Mouse (Mus musculus) ES-CJ7 (cell line): ENCODE results near the gene Xndc1.
"Not testable (repeated sequence)": the region's sequence is repeated elsewhere in the genome, so short reads cannot be mapped to it uniquely, and the experiment has no call there.

Experiments
- DNase-seq: peaks from one replicate; pipeline ENCODE4 v3.0.0; 2011; ENCODE audit warnings: low read depth, low spot score

The Xndc1 gene

DNA sequence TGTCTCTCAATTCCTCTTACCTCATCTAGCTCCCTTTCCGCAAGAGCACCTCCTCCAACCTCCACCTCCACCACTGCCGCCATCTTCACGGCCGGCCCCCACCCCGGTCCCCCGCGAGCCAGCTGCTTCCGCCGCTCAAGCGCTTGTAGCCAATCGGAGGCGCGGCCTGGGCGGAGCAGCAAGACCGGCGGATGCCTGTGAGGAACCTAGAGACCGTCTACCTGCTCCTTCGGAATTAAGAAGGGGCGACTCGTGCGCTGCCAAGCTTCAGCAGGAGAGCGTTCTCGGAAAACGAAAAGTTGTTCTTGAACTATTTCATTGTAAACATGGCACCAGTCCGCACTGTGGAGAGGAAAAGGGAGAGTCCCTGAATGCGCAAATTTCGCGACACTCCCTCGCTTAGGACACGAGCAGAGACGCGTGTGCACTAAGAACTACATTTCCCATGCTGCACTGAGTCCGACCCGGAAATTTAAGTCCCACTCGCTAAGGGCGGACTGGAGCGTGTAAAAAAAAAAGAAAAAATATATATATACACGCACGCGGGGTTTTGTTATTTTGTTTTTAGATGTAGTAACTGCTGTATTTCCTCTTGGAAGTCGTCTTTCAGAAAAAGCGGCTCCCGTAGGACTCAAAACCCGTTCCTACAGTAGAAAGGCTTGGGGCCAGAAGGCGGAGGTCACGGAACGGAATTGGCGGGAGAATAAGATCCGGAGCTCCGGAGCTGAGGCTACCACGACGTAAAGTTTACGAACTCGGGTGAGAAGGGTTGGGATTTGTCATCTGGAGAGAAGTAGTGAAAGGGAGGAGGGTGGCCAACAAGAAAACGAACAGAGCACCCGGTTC is at the start of gene Xndc1, which contains the start of the genes Rnf121 and Xntrpc:
Xndc1 (plus strand) TSS at position 466 of the 846 bp plus-strand sequence.
Rnf121 (minus strand) TSS at position 424 of the 846 bp plus-strand sequence.
Xntrpc (plus strand) TSS at position 668 of the 846 bp plus-strand sequence.
- peak; percentile 94 for DNase-seq

DNA sequence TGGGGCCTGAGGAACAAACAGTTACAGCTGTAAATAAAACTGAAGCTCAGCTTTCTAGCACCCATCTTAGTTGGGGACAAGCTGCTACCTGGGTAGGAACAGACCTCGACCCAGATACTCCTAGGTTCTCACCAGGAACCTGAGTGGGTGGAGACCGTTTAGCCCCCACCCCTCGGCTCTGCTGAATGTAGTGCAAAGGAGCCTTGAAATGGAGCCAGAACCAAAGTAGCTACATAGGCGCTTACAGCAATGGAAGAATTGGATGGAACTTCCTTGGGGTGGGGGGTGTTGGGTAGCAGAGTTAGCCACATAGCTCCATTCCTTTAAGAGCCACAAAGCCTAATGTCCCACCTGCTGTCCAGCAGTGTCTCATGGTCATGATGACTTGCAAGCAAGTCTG is 48.4 kb upstream of the Xndc1 start:
- no peak for DNase-seq

DNA sequence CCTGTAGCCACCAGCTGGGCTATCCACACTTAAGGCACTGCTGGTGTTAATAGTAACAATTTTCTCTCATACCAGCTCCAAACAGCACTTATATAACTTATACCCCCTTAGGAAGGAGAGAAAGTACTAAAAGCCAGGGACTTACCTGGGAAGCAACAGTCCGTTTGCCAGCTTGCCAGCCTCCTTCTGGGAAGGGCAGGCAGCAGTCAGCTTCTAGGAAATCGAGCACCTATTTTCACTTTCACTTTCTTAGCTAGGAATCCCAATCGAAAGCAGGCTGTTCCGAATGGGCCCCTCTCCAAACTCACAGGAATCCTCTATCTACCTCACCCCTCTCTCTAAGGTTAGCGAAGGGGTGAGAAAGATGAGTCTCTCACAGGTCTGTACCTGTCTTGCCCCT is 47.9 kb upstream of the Xndc1 start:
- no peak for DNase-seq

DNA sequence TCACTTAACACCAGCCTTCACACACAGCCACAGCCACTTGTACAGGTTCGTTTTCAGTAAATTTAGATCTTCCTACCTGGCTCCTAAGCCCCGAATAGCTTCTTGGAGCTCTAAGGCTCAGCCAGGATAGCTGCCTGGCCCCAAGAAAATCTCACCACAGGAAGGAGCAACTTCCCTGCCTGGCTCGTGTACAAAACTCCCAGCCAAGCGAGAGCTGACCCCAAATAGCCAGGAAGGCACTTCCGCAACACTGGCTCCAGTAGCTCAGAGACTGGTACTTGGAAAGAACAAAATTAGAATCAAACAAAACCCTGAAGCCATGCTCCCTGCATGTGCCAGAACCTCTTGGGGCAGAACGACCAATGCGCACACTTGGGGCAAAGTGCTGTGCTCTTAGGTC is 47.3 kb upstream of the Xndc1 start:
- no peak for DNase-seq

DNA sequence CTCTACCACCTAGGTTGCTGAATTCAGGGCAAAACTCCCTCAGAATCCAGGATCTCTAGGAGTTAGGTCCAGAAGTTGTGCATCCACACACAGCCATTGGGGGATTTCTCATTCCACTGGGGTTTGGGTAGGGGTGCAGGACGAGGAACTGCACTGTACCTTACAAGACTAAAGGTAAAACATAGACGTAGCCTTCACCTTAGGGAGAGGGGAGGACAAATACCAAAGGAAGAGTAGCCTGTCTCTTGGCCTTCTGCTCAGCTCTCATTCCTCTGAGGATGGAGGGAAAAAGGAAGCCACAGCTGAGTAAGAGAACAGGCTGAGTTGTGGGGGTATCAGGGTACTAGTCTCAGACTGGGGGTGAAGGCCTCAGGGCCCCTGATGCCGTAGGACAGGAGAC is 46.7 kb upstream of the Xndc1 start, which contains the start of gene Il18bp:
Il18bp (minus strand) TSS at position 101 of the 400 bp plus-strand sequence.
- DNase-seq, result no peak

DNA sequence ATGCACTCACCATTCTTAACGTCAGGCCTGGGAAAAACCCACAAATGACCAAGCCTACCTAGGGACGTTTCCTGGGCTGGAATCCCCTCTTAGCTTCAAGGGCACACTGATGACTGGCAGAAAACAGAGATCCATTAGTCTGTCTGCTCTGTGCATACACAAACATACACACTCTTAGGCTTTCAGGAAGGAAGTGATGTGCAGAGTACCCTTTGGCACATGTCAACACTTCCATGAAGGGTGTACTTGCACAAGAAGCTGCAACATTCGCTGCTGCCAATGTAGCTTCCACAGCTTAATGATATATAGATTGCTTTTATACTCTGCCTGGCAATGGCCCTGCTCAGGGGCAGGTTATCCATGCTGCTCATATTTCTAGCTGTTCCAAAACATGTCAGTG is 45.9 kb upstream of the Xndc1 start:
- DNase-seq, result no peak

DNA sequence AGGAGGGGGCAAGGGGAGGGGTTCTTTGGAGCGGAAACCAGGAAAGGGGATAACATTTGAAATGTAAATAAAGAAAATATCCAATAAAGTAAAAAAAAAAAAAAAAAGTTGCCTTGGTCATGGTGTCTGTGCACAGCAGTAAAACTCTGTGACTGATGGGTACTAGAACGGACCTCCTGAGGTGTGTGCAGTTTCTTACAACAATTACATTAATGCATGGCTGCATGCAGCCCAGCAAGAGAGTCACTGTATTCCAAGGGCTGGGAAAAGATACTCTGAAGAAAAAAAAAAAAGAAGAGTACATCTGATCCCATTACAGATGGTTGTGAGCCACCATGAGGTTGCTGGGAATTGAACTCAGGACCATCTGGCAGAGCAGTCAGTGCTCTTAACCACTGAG is 44.4 kb upstream of the Xndc1 start:
- DNase-seq, result not testable (repeated sequence)

DNA sequence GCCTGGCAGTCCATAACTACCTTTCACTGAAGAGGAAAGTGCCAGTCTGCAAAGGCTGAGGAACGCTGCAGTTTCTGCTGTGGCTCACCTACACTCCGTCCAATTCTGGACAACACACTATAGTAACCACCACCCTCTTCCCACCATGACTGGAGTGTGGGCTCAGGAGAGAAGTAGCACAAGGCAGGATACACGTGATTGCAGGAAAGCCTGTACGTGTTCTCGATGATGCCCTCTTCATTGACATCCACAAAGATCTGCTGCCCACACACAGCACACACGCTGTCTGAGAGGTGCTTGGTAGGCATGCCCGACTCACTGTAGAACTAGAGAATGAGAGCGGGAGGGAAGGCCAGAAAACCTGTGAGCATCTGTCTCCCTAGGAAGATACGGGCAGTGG is 41.5 kb upstream of the Xndc1 start:
- DNase-seq, result no peak

DNA sequence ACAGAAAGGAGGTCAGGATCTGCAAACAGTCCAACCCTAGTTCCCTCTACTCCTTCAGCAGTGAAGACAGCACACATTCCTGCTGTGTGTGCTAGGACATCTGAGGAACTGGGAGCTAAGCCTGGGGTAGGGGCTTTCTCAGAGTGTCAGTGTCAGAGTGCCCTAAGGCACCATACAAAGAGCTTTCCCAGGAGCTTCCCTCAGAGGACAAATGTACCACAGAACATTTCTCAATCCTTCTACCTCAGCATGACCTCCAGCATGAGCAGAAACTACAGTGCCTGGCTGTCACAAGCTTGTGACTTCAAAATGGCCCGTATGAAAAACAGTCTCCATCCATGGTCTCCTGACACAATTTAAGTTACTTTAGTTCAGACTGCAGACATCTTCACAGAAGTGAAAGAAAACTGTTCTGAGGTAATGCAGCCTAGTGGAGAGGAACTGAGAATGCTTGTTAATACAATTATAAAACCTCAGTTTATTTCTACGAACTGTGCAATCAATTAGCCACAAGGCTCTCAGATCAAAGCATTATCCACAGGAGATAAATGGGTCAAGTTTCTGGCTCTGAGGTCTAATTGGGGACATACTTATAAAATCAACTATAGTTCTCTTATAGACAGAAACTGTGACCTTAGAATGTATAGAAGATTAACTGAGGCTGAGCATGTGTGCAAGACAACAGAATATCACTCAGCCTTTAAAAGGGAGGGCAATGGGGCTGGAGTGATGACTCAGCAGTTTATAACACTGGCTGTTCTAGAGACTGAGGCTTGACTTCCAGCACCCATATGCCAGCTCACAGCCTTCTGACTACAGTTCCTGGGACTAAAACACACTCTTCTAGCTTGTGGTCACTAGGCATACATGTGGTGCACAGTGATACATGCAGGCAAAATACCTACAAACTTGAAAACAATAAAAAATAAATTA is 39.9 kb upstream of the Xndc1 start:
- DNase-seq, result no peak

GRCm38 (mm10) chr7:102034904-102035303 is 30.4 kb upstream of the Xndc1 start:
- DNase-seq, result peak; percentile 25

DNA sequence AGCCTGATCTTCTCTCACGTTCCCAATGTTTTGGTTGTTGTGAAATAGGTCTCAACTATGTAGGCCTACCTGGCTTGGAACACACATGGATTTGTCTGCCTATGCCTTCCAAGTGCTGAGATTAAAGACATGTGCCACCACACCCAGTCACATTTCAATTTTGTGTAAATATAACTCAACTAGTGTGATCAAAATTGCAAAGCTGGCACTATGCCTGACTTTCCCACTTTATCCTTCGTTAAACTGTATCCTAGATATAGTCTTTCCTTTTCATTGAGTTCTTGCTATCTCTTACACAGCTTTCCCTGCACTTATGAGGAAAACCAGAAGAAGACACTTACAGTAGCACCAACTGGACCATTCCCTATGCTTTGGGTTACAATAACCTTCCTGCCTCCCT is 29.8 kb upstream of the Xndc1 start:
- DNase-seq, result no peak

- DNase-seq, result no peak
Observed at GRCm38 (mm10) chr7:102037318-102037717, 28.0 kb upstream of the Xndc1 start.

DNA sequence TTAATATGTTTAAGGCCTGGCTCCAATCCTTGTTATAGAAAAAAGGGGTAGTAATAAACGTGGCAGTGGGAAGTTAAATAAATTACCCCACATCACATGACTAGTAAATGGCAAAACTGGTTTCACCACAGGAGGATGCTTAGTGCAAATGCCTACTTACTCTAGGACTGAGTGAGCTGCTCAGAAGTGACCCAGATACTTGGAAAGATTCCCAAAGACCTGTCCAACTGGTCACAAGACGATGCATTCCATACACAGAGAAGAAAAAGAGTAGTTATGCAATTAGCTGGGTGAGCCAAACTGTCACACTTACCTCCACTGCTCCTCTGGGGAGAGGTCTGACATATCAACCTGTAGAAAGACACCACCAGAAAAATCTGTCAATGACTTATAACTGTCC is 23.0 kb upstream of the Xndc1 start:
- no peak for DNase-seq

DNA sequence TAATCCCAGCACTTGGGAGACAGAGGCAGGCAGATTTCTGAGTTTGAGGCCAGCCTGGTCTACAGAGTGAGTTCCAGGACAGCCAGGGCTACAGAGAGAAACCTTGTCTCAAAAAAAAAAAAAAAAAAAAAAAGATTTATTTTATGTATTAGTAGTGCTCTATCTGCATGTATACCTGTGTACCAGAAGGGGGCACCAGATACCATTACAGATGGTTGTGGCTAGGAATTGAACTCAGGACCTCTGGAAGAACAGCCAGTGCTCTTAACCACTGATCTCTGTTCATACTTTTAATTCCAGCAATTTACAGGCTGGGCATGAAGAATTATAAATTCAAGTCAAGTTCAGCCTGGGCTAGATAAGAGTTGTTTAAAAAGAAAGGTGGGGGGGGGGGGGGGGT is 16.8 kb upstream of the Xndc1 start:
- DNase-seq, result peak; percentile 38

DNA sequence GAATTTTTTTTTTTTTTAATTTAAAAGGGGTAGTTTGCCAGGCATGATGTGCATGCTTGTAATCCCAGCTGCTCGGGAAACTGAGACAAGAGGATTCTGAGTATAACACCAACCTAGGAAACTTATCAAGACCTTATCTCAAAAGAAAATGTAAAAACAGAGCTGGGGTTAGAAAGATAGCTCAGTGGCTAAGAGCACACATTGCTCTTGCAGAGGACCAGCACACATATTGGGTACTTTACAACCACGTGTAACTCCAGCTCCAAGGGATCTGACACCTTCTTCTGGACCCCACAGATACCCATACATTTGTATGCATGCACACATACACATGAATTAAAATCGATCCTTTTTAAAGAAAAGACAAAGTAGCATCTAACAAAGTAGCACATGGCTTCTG is 4.0 kb upstream of the Xndc1 start:
- no peak for DNase-seq

DNA sequence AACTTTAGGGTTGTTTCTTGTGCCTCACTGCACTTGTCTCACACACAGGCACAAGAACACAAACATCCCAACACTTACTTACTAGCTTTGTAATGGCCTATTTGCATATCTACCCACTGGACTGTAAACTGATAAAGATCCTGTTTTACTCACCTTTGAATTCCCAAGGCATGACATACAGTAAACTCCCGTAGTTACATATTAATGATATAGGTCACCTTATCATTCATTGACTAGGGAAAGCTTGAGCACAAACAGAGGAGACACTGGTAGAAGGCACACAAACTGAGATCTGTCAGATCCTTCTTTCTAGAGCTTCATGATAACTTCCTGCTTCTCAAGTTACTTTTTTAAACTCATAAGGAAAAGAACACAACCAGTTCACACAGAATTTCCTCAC is 3.1 kb upstream of the Xndc1 start:
- no peak for DNase-seq

DNA sequence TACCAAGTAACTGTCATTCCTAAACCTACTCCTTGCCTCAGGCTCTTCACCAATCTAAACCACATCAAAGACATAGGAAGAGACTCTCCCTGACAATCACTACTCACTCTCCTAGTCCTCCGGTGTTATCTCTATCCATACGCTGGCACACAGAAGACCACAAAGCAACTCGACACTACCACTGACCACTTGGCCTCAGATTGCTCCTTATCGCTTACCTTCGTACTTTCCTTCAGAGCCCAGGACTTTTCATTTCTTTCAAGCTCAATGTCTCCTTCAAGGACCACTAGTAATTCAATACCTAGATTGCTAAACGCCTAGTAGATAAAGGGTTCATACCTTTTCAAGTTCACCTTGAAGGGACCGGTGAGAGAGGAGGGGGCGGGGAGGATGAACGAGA is 1.4 kb upstream of the Xndc1 start:
- DNase-seq, result no peak

GRCm38 (mm10) chr7:102064655-102065045 is 661 bp upstream of the Xndc1 start:
- DNase-seq, result no peak

- no peak for DNase-seq
Observed at GRCm38 (mm10) chr7:102066363-102066762, 1.1 kb downstream of the Xndc1 start.

- peak; percentile 72 for DNase-seq
Observed at GRCm38 (mm10) chr7:102076714-102077296, 11.5 kb downstream of the Xndc1 start.

- DNase-seq, result peak; percentile 53
Observed at GRCm38 (mm10) chr7:102078517-102078916, 13.2 kb downstream of the Xndc1 start.

DNA sequence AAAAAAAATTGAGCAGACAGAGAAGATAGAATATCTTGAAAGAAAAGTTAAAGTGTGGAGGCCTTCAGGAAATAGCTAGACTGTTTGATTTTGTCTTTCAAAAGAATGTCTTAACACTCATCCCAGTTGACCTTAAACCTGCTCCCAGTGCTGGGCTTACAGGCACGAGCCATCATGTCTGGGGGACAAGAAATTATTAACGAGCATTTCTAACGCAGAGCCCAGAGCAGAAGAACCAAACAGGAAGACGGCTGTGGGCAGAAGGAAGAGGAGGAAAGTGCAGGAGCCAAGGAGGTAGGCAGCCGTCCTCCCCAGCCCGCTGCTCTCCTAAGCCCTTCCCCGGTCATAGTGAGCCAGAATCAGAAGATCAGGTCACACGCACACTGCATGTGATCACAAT is 15.0 kb downstream of the Xndc1 start:
- DNase-seq, result no peak
